In genomic region chr6:29896976-29897375, GRCm38 (mm10) we compare ENCODE assay signal across 28 mouse cellular contexts. TPM values are rescaled to one million over a fixed set of nuclear protein-coding genes. Genes with fewer than 3 reads are reported as not detected.
"Had no signal": no experiment of that assay in that cellular context is flagged by ENCODE, and none has a peak within 500 bp of the region (broad histone marks: within the 10 kb centered on the region; RNA-seq: fewer than 3 reads in every experiment).

No protein-coding gene starts in this region.

- H3K27ac ChIP-seq: gastrocnemius, adult 2 months; heart, embryonic 13.5 days; heart, embryonic 15.5 days; hindbrain, embryonic 10.5 days; hindbrain, embryonic 12.5 days; hindbrain, embryonic 14.5 days; intestine, embryonic 15.5 days; kidney, embryonic 15.5 days; kidney, postnatal 0 days; layer of hippocampus, adult 2 months; left cerebral cortex, adult 2 months; limb, embryonic 10.5 days; limb, embryonic 12.5 days had no signal

- H3K9me3 ChIP-seq: heart, embryonic 13.5 days; heart, embryonic 15.5 days; hindbrain, embryonic 10.5 days; hindbrain, embryonic 12.5 days; intestine, embryonic 15.5 days; kidney, embryonic 15.5 days; limb, embryonic 10.5 days; limb, embryonic 12.5 days had no signal

- DNase-seq: gastrocnemius, adult 2 months; gastrocnemius, postnatal 10 days; gastrocnemius, postnatal 25 days; heart, adult 18-20 months; heart, postnatal 10 days; heart, postnatal 4 days; kidney, adult 18-20 months; kidney, adult 8-10 months; kidney, postnatal 14 days; kidney, postnatal 36 days; liver had no signal

- H3K27me3 ChIP-seq: heart, embryonic 13.5 days; heart, embryonic 15.5 days; hindbrain, embryonic 12.5 days; intestine, embryonic 15.5 days; kidney, embryonic 15.5 days; limb, embryonic 12.5 days had no signal

- H3K9ac ChIP-seq: heart, embryonic 13.5 days; heart, embryonic 15.5 days; hindbrain, embryonic 12.5 days; hindbrain, embryonic 14.5 days; intestine, embryonic 15.5 days; kidney, embryonic 15.5 days; limb, embryonic 12.5 days had no signal

- H3K4me1 ChIP-seq: hindbrain, embryonic 10.5 days; hindbrain, embryonic 12.5 days; intestine, embryonic 15.5 days; kidney, embryonic 15.5 days; limb, embryonic 10.5 days had no signal

- H3K4me2 ChIP-seq: heart, embryonic 11.5 days; heart, embryonic 13.5 days; heart, embryonic 15.5 days; hindbrain, embryonic 12.5 days; hindbrain, embryonic 14.5 days; intestine, embryonic 15.5 days; kidney, embryonic 15.5 days; limb, embryonic 12.5 days had no signal

- ATAC-seq: hindbrain, embryonic 16.5 days; inflammation-experienced regulatory T-cells, adult 6 months; intestine, embryonic 15.5 days; intestine, postnatal 0 days had no signal

- H3K4me3 ChIP-seq: gastrocnemius, adult 2 months; heart, embryonic 13.5 days; heart, embryonic 15.5 days; hindbrain, embryonic 10.5 days; hindbrain, embryonic 12.5 days; intestine, embryonic 15.5 days; kidney, embryonic 15.5 days; layer of hippocampus, adult 2 months; left cerebral cortex, adult 2 months; limb, embryonic 10.5 days; limb, embryonic 12.5 days had no signal

RNA-seq across cellular contexts. Expression of gene Strip2, which starts 19.8 kb away (rescaled TPM):
- total RNA-seq: granulocyte monocyte progenitor cell, adult 5-6 weeks had no signal
